Mouse (Mus musculus) heart, embryonic 13.5 days (tissue): ENCODE results near the gene Zbtb16. TPM values are rescaled to one million over a fixed set of nuclear protein-coding genes. Genes with fewer than 3 reads are reported as not detected.
A peak's percentile ranks its signal among the peaks of the same experiment; 100 is the strongest.

Experiments
- ATAC-seq: fragments of 200-750 bp; cut with Nextera tagmentation; 2 replicates; pipeline ENCODE4 v1.8.0; 2017; ENCODE audit warnings: moderate TSS enrichment; ENCODE audit not compliant: insufficient number of reproducible peaks, low FRiP score, low TSS enrichment; ENCODE audit errors: extremely low read depth
- H3K27ac ChIP-seq: fragments of 300-500 bp; sonication (generic); replicated peaks from 2 replicates; pipeline ENCODE4 v1.5.1; 2015; ENCODE audit warnings: moderate library complexity, mild to moderate bottlenecking, inconsistent platforms
- H3K27me3 ChIP-seq: fragments of 300-500 bp; sonication (generic); replicated peaks from 2 replicates; pipeline ENCODE4 v1.6.1; 2015; ENCODE audit warnings: mild to moderate bottlenecking, inconsistent platforms
- H3K36me3 ChIP-seq: fragments of 300-500 bp; sonication (generic); 2 replicates; pipeline ENCODE4 v1.6.1; 2015; ENCODE audit warnings: mild to moderate bottlenecking, inconsistent platforms
- H3K4me1 ChIP-seq: fragments of 300-500 bp; sonication (generic); 2 replicates; pipeline ENCODE4 v1.6.1; 2015; ENCODE audit warnings: inconsistent platforms
- H3K4me2 ChIP-seq: fragments of 300-500 bp; sonication (generic); 2 replicates; pipeline ENCODE4 v1.6.1; 2015; ENCODE audit warnings: inconsistent platforms, mild to moderate bottlenecking, moderate library complexity
- H3K4me3 ChIP-seq: fragments of 300-500 bp; sonication (generic); 2 replicates; pipeline ENCODE4 v1.5.1; 2015; ENCODE audit warnings: moderate library complexity, mild to moderate bottlenecking, inconsistent platforms
- H3K9ac ChIP-seq: fragments of 300-500 bp; sonication (generic); 2 replicates; pipeline ENCODE4 v1.6.1; 2015; ENCODE audit warnings: inconsistent platforms, mild to moderate bottlenecking, moderate library complexity
- H3K9me3 ChIP-seq: fragments of 300-500 bp; sonication (generic); 2 replicates; pipeline ENCODE4 v1.6.1; 2016; ENCODE audit warnings: inconsistent platforms
- WGBS: fragments of 180-500 bp; shearing (Covaris S2); methylation state at CpG from one replicate; pipeline ENCODE4 v1.1.7; 2015; ENCODE audit warnings: mixed read lengths; 5-methylcytosine and 5-hydroxymethylcytosine counted together
- polyA plus RNA-seq: library from polyadenylated mRNA; unstranded; fragments of >200 nt; fragmentation: Nextera tagmentation; extraction: Ambion mirVana; gene quantifications from 2 replicates; pipeline ENCODE4 v1.2.1, GENCODE M21; 2015

Zbtb16 gene
- polyA plus RNA-seq, 1 experiment from 2014 or later: 1.1 TPM

DNA sequence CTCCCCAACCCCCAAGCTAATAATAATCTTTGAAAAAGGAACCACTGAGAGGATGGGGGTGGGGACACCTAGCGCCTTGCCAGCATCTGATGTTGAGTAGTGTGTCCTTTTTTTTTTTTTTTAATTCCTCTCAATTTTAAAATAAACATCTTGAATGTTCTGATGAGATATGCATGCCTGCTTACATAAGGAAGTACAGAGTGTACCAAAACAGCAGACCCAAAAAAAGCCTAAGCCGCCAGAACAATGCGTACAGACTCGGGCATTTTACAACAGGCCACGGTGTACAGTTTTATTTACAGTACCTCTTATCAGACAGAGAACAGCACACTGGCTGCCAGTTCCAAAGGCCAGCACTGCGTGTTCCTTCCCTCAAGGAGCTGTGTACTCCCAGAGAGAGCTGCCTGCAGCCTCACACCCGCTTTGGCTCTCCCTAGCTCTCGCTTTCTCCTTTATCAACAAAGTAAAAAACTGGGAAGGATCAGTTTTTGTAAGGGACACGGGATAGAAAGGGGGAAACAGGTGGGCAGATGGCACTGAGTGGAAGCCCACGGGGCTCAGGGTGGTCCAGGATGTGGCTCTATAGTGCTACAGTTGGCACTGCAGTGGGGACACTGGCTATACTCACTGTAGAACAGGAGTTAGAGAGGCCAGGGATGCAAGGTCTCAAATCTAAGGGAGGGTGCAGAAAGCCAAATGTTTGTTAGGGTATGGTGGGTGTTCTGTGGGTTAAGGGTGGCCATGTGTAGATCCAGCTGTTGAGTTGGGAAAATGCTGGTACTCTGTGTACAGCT lies 112.3 kb downstream of the Zbtb16 start:
- H3K4me2 ChIP-seq: peak overlapping the region; percentile 28
- no peak overlapping the region for H3K4me3 ChIP-seq
- peaks cover 13% of the 10 kb centered on the region for H3K27me3 ChIP-seq
- no peaks in the 10 kb centered on the region for H3K36me3 ChIP-seq
- peak overlapping the region; percentile 69 for H3K9ac ChIP-seq
- peaks cover 37% of the 10 kb centered on the region for H3K4me1 ChIP-seq
- H3K27ac ChIP-seq: peak overlapping the region; percentile 81
- WGBS: 15% methylated on average over 10 of the region's 10 CpGs
- no peak for ATAC-seq
- H3K9me3 ChIP-seq: no peaks in the 10 kb centered on the region

- 21% methylated on average over 3 of the region's 3 CpGs for WGBS
- peak overlapping the region; percentile 37; the same call in 1 of the 2 replicates for H3K9ac ChIP-seq
- H3K36me3 ChIP-seq: no peaks in the 10 kb centered on the region
- H3K4me2 ChIP-seq: peak overlapping the region; percentile 28
- no peak for ATAC-seq
- no peaks in the 10 kb centered on the region for H3K9me3 ChIP-seq
- peaks cover 17% of the 10 kb centered on the region for H3K27me3 ChIP-seq
- H3K27ac ChIP-seq: peak overlapping the region; percentile 81
- H3K4me1 ChIP-seq: peaks cover 30% of the 10 kb centered on the region
- H3K4me3 ChIP-seq: no peak overlapping the region
Measured at GRCm38 (mm10) chr9:48723025-48723424, 113.0 kb downstream of the Zbtb16 start.

DNA sequence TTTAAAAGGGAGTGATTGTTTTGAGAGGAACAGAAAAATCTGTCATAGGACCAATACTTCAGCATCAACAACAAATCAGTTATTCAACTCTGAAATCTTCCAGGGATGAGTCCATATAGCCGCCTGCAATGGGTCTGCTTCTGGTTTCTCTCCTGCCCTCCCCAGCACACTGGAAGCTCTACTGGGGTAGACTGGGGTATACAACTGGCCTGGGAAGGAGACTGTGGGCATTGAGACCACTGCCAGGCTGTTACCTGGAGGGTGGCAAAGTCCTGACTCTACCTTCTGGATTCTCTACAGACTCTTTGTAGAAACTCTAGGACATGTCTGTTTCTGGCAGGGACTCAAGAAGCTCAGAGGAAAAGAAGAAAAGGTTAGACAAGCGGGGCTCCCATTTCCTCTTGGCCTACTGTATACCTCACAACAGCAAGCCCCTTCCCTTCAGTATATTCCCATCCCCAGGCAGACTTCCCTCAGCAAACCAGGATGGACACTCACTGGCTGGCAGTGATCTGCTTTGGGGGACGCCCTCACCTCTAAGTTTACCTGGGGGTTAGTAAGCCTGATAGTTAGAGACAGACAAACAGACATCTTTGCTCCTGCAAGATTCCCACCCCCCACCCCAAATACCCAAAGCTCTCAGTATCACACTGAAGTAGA lies 113.6 kb downstream of the Zbtb16 start:
- Histone ChIP-seq H3K9ac (no peak overlapping the region), H3K27me3 (peaks cover 20% of the 10 kb centered on the region), H3K4me2 (no peak overlapping the region), H3K9me3 (no peaks in the 10 kb centered on the region), H3K27ac (no peak overlapping the region), H3K36me3 (no peaks in the 10 kb centered on the region), H3K4me1 (peaks cover 23% of the 10 kb centered on the region), H3K4me3 (no peak overlapping the region)
- no peak for ATAC-seq
- 76% methylated on average over 3 of the region's 3 CpGs for WGBS

GRCm38 (mm10) chr9:48721655-48722054 lies 114.4 kb downstream of the Zbtb16 start:
- peaks cover 20% of the 10 kb centered on the region for H3K27me3 ChIP-seq
- no peaks in the 10 kb centered on the region for H3K9me3 ChIP-seq
- H3K4me3 ChIP-seq: no peak overlapping the region
- ATAC-seq: no peak
- 84% methylated on average over 6 of the region's 6 CpGs for WGBS
- H3K4me1 ChIP-seq: peaks cover 22% of the 10 kb centered on the region
- no peak overlapping the region for H3K4me2 ChIP-seq
- no peaks in the 10 kb centered on the region for H3K36me3 ChIP-seq
- H3K9ac ChIP-seq: no peak overlapping the region
- H3K27ac ChIP-seq: no peak overlapping the region

DNA sequence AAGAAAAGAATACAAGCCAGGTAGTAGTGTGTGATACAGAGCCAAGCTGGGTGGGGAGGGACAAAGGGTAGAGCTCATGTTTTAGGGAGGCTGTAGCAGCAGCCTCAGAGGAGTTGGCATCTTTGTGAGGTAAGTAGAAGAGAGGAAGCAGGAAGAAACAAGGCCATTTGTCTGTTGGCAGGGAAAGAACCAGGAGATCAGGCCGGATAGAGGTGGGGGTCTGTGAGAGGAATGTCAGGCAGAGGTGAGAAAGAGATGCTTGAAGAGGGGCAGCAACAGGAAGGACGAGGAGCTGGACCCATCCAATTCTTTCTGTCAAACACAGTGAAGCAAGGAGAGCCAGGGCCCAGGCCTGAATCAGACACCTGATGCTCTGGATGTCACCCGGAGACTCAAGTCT lies 114.8 kb downstream of the Zbtb16 start:
- H3K9me3 ChIP-seq: no peaks in the 10 kb centered on the region
- peaks cover 22% of the 10 kb centered on the region for H3K4me1 ChIP-seq
- no peaks in the 10 kb centered on the region for H3K36me3 ChIP-seq
- no peak for ATAC-seq
- no peak overlapping the region for H3K4me2 ChIP-seq
- H3K4me3 ChIP-seq: no peak overlapping the region
- H3K27me3 ChIP-seq: peaks cover 17% of the 10 kb centered on the region
- no peak overlapping the region for H3K9ac ChIP-seq
- WGBS: 76% methylated on average over 3 of the region's 3 CpGs
- H3K27ac ChIP-seq: no peak overlapping the region

DNA sequence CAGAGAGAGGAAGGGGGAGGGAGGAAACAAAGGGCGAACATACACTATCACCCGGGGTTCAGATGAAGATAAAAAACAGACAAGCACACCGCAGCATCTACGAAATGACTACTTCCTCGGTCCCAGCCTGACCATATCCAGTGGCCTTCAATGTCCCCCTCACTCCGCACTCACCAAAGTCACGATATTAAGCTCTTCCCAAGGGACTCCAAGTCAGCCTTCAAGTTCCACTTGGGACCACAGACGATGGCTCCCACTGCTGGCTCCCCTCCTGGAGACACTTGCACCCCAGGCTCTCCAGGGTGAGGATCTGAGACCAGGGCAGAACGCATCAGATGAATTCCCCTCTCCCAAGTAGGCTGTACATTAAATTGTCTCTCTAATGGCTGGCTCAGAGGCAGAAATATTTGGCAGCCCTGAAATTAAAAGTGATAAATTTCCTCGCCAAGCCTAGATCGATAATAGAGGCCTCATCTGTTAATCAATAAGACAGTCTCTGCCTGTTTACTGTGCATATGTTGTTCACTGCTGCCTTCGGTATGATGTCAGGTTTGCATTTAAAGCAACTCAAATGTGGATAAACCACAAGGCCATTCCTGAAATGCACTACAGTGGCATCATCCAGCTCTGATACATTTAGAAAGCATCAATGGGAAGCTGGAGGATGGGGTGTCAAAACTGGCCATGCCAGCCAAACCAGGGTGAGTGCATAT lies 115.6 kb downstream of the Zbtb16 start:
- no peak overlapping the region for H3K9ac ChIP-seq
- no peak overlapping the region for H3K4me2 ChIP-seq
- WGBS: 76% methylated on average over 12 of the region's 12 CpGs
- H3K36me3 ChIP-seq: no peaks in the 10 kb centered on the region
- no peaks in the 10 kb centered on the region for H3K9me3 ChIP-seq
- ATAC-seq: no peak
- no peak overlapping the region for H3K27ac ChIP-seq
- H3K4me3 ChIP-seq: no peak overlapping the region
- peaks cover 10% of the 10 kb centered on the region for H3K27me3 ChIP-seq
- H3K4me1 ChIP-seq: peaks cover 22% of the 10 kb centered on the region

DNA sequence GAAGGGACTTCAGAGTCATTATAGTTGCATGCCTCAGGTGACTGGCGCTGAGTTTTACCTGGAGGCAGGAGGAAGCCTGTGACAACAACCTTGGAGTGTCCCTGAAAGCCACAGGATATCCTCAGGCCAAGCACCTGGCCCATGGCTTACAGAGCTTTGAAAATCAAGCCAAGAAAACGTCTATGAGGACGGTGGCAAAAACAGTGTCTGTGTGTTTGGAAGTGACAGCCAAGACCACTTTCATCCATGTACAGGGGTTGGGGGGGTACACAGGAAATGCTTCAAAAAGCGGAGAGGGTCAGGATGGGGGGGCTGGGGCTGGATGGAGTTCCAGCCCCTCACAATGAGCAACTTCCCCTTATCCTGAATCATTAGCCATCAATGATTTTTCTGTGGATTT lies 116.4 kb downstream of the Zbtb16 start:
- H3K4me3 ChIP-seq: no peak overlapping the region
- H3K4me2 ChIP-seq: no peak overlapping the region
- H3K27ac ChIP-seq: no peak overlapping the region
- H3K27me3 ChIP-seq: peaks cover 7% of the 10 kb centered on the region; the same call in 1 of the 2 replicates
- H3K36me3 ChIP-seq: no peaks in the 10 kb centered on the region
- peaks cover 22% of the 10 kb centered on the region for H3K4me1 ChIP-seq
- H3K9me3 ChIP-seq: no peaks in the 10 kb centered on the region
- 67% methylated on average over 4 of the region's 4 CpGs for WGBS
- no peak for ATAC-seq
- H3K9ac ChIP-seq: no peak overlapping the region

DNA sequence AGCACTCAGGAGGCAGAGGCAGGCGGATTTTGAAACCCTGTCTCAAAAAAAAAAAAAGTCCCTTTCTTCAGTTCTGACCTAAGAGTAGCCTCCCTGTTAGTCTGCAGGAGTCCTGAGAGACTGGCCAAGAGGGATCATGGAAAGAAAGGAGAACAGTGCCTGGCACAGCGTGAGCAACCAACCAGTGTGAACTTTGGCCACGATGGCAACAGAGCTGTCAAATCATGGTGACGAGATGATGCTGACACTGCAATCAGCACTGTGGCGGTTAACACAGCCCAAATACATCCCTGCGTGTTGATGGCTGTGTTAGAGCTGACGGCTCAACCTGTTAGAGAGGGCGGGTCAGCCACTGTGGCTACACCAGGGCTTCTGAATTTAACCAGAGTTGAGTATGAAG lies 119.5 kb downstream of the Zbtb16 start:
- no peak overlapping the region for H3K4me3 ChIP-seq
- no peak for ATAC-seq
- peaks cover 2% of the 10 kb centered on the region; the same call in 1 of the 2 replicates for H3K4me1 ChIP-seq
- no peaks in the 10 kb centered on the region for H3K36me3 ChIP-seq
- WGBS: 75% methylated on average over 8 of the region's 8 CpGs
- H3K9ac ChIP-seq: no peak overlapping the region
- H3K9me3 ChIP-seq: no peaks in the 10 kb centered on the region
- peaks cover 7% of the 10 kb centered on the region; the same call in 1 of the 2 replicates for H3K27me3 ChIP-seq
- H3K4me2 ChIP-seq: no peak overlapping the region
- H3K27ac ChIP-seq: no peak overlapping the region

DNA sequence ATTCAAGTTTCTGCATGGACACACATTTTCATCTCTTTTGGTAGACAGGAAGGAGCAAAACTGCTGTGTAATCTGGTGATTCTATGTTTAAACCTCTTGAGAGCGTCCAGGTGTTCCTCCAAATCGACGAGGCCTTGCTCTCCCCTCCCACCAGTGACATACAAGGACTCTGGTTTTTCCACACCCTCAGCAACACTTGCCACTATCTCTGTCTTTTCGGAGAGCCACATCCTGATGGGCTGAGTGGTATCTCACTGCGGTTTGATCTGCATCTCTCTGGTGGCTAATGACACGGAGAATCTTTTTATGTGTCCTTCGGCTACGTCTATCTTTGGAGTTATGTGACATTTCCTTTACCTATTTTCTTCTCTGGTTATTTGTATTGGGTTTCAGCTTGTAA lies 121.0 kb downstream of the Zbtb16 start:
- peaks cover 16% of the 10 kb centered on the region for H3K4me1 ChIP-seq
- H3K27me3 ChIP-seq: peaks cover 7% of the 10 kb centered on the region; the same call in 1 of the 2 replicates
- H3K27ac ChIP-seq: no peak overlapping the region
- H3K36me3 ChIP-seq: no peaks in the 10 kb centered on the region
- H3K4me2 ChIP-seq: no peak overlapping the region
- no peak for ATAC-seq
- H3K4me3 ChIP-seq: no peak overlapping the region
- WGBS: 77% methylated on average over 8 of the region's 8 CpGs
- H3K9me3 ChIP-seq: no peaks in the 10 kb centered on the region
- no peak overlapping the region for H3K9ac ChIP-seq

- Histone ChIP-seq H3K4me1 (peaks cover 16% of the 10 kb centered on the region), H3K9ac (no peak overlapping the region), H3K4me3 (no peak overlapping the region), H3K36me3 (no peaks in the 10 kb centered on the region), H3K9me3 (no peaks in the 10 kb centered on the region), H3K27ac (no peak overlapping the region), H3K4me2 (no peak overlapping the region), H3K27me3 (0 out of 2 replicates have a peak, but pooled peaks cover 13% of the 10 kb centered on the region)
- WGBS: 85% methylated on average over 8 of the region's 8 CpGs
- ATAC-seq: no peak
Measured at GRCm38 (mm10) chr9:48713779-48714178, 122.2 kb downstream of the Zbtb16 start.

- H3K4me1 ChIP-seq: peaks cover 16% of the 10 kb centered on the region
- no peaks in the 10 kb centered on the region for H3K36me3 ChIP-seq
- ATAC-seq: no peak
- no peak overlapping the region for H3K9ac ChIP-seq
- H3K27me3 ChIP-seq: 0 out of 2 replicates have a peak, but pooled peaks cover 10% of the 10 kb centered on the region
- 82% methylated on average over 13 of the region's 13 CpGs for WGBS
- H3K4me2 ChIP-seq: no peak overlapping the region
- no peak overlapping the region for H3K4me3 ChIP-seq
- no peak overlapping the region for H3K27ac ChIP-seq
- no peaks in the 10 kb centered on the region for H3K9me3 ChIP-seq
Measured at GRCm38 (mm10) chr9:48712985-48713765, 122.8 kb downstream of the Zbtb16 start.
